Mouse (Mus musculus) spleen, adult 2 months (tissue): ENCODE measurements around the gene Tmc2.

Experiments
- CTCF ChIP-seq: fragments of 200-500 bp; IDR thresholded peaks from 2 replicates; pipeline ENCODE4 v1.5.1; 2011; ENCODE audit warnings: mild to moderate bottlenecking, inconsistent platforms; ENCODE audit not compliant: insufficient read depth, insufficient read length, insufficient replicate concordance; ENCODE audit errors: extremely low read depth
- POLR2A ChIP-seq: fragments of 200-500 bp; IDR thresholded peaks from 2 replicates; pipeline ENCODE4 v1.6.1; 2011; ENCODE audit warnings: low read depth, low read length, inconsistent platforms

- TF ChIP-seq CTCF = no peak
- no peak for TF ChIP-seq POLR2A
Observed at GRCm38 (mm10) chr2:130246912-130247311, 51.9 kb downstream of the Tmc2 start.
